Mouse (Mus musculus) bone marrow, adult 2 months (tissue): ENCODE measurements around the gene Parp1.

Source experiments
- CTCF ChIP-seq: fragments of 200-500 bp; IDR thresholded peaks from 2 replicates; pipeline ENCODE4 v1.5.1; 2011; ENCODE audit warnings: low read length, control low read depth; ENCODE audit not compliant: control insufficient read depth, insufficient read depth
- POLR2A ChIP-seq: fragments of 200-500 bp; IDR thresholded peaks from 2 replicates; pipeline ENCODE4 v1.6.1; 2011; ENCODE audit warnings: low read depth, mild to moderate bottlenecking, control low read depth, low read length, borderline replicate concordance; ENCODE audit not compliant: control insufficient read depth

DNA sequence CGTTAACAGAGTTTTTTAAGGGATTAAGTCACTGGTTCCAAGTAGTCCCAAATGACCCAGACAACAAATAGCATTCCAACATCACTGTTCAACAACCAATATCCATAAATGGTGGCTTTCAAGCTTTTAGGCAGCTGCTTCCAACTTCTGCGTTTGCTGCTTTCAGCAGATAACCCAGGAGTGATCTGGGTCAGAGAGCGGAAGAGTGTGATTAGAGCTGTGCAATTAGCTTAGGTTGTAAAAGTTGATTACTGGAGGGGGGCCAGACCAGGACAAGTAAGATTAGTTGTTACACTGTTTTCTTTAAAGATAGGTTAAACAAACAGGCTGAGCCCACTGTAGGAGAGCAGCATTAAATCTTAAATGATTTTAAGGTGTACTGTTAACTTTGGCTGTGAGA is 7.5 kb upstream of the Parp1 start:
- TF ChIP-seq CTCF (no peak), POLR2A (no peak)
